Comparison of ENCODE assay signal across 10 mouse cellular contexts in the genomic region with DNA sequence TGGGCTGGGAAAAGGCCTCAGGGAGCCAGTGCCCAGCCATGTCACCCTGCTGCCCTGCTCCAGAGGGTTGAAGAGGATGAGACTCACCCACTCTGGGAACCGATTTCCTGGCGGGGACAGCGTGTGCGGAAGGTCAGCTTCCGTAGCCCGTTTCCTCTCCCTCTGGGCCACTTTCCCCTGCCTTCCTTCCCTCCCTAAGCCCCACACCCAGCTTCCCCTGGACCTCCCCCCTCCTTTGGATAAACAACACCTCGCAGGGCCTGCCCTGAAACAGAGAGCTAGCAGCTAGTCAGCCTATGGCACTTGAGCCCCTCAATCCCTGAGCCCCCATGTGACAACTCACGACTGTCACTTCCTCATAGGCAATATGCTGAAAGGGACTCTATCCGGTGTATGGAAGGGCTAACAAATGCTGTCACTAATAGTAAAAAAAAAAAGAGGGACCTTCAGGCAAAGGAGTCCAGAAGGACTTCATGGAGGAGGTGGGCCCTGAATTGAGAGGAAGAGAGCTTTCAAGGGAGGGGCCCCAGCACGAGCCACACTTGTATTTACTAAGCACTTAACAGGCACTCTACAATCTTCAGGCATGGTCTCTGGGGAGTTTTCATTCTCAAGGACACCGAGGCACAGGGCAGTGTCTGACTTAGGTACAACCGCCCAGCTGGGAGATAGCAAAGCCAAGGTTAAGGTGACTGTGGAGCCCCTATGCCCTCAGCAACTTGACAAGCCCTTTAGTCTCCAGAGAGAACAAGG. TPM values are rescaled to one million over a fixed set of nuclear protein-coding genes. Genes with fewer than 3 reads are reported as not detected.
A peak's percentile ranks its signal among the peaks of the same experiment; 100 is the strongest.
DNase-seq lines count a peak whose midpoint lies in the region; ATAC-seq and TF ChIP-seq lines count a peak whose summit lies in the region.
"Had no signal": no experiment of that assay in that cellular context is flagged by ENCODE, and none has a peak within 500 bp of the region (broad histone marks: within the 10 kb centered on the region; RNA-seq: fewer than 3 reads in every experiment).

No protein-coding gene starts in this region.

- no peak for TF ChIP-seq POLR2A in spleen, adult 2 months (IDR thresholded peaks at IDR 0.05; ENCODE audit: low read depth, low read length)

- 0 out of 2 replicates have a peak overlapping the region, but pooled peaks have one; percentile 20 for H3K9ac ChIP-seq in intestine, embryonic 14.5 days (ENCODE audit: low read length)
- H3K9ac ChIP-seq in liver, embryonic 16.5 days (ENCODE audit: low read depth, low read length): no peak overlapping the region

- 19% methylated on average over 12 of the region's 12 CpGs for WGBS in spleen, adult 2 months
- WGBS in intestine, embryonic 14.5 days: 28% methylated on average over 12 of the region's 12 CpGs
- WGBS in liver, embryonic 16.5 days (ENCODE audit: insufficient replicate concordance): 19% methylated on average over 12 of the region's 12 CpGs

- no peak for DNase-seq in spleen, adult 2 months (ENCODE audit: low read depth in 1 of 2, low spot score in 2 of 2)
- no peak for DNase-seq in spleen, postnatal 14 days (ENCODE audit: low spot score in 2 of 2)
- no peak for DNase-seq in intestine, embryonic 14.5 days (ENCODE audit: low spot score)
- DNase-seq in retina, postnatal 1 day: no peak
- no peak for DNase-seq in left cerebral cortex, postnatal 25 days (ENCODE audit: low spot score in 2 of 2)
- DNase-seq in left cerebral cortex, adult 11 months (ENCODE audit: low spot score): no peak
- DNase-seq: thymus, postnatal 25 days had no signal

- no peak overlapping the region; the same call in 1 of the 2 replicates for H3K27ac ChIP-seq in spleen, adult 2 months (ENCODE audit: insufficient read depth, low read length)
- H3K27ac ChIP-seq in intestine, embryonic 14.5 days (ENCODE audit: low read depth): peak overlapping the region; percentile 11; the same call in 1 of the 2 replicates
- H3K27ac ChIP-seq in liver, embryonic 16.5 days (ENCODE audit: low read length): peak overlapping the region; percentile 43; the same call in 1 of the 2 replicates

- peak overlapping the region; percentile 38; the same call in 1 of the 2 replicates for H3K4me3 ChIP-seq in spleen, adult 2 months (ENCODE audit: extremely low read depth, insufficient read depth, insufficient read length)
- no peak overlapping the region for H3K4me3 ChIP-seq in intestine, embryonic 14.5 days (ENCODE audit: low read depth, low read length)
- peak overlapping the region; percentile 27 for H3K4me3 ChIP-seq in liver, embryonic 16.5 days (ENCODE audit: low read depth, low read length)
- H3K4me3 ChIP-seq: myocyte had no signal

- H3K4me1 ChIP-seq in spleen, adult 2 months (ENCODE audit: control insufficient read depth, insufficient read depth, insufficient read length): peaks cover 17% of the 10 kb centered on the region; the same call in 1 of the 2 replicates
- H3K4me1 ChIP-seq in intestine, embryonic 14.5 days (replicated peaks; ENCODE audit: control insufficient read depth, insufficient read depth, low read length): peaks cover 18% of the 10 kb centered on the region
- H3K4me1 ChIP-seq in liver, embryonic 16.5 days (ENCODE audit: control insufficient read depth, low read depth, low read length): no peaks in the 10 kb centered on the region

- ATAC-seq in intestine, embryonic 14.5 days (replicated peaks; ENCODE audit: low FRiP score, low TSS enrichment, low read depth): no peak
- ATAC-seq in liver, embryonic 16.5 days (ENCODE audit: low read depth): peak; percentile 19; the same call in 1 of the 2 replicates
- no peak for ATAC-seq in megakaryocyte-erythroid progenitor cell, adult 5-6 weeks (replicated peaks; ENCODE audit: low FRiP score, low TSS enrichment, poor library complexity, severe bottlenecking)

- no peaks in the 10 kb centered on the region for H3K9me3 ChIP-seq in intestine, embryonic 14.5 days (ENCODE audit: control insufficient read depth, low read length)
- no peaks in the 10 kb centered on the region for H3K9me3 ChIP-seq in liver, embryonic 16.5 days (replicated peaks; ENCODE audit: control insufficient read depth, low read length)

- H3K4me2 ChIP-seq in intestine, embryonic 14.5 days (ENCODE audit: low read length): peak overlapping the region; percentile 13
- peak overlapping the region; percentile 33 for H3K4me2 ChIP-seq in liver, embryonic 16.5 days (ENCODE audit: low read depth, low read length)

- intact Hi-C loops in left cerebral cortex, postnatal 25 days (cut with DNase I): loop anchor here (10.0 kb wide), 1 partner anchor 340 kb away; no protein-coding TSS in a partner anchor

- H3K27me3 ChIP-seq in spleen, adult 2 months (ENCODE audit: control insufficient read depth, insufficient read depth, low read length): no peaks in the 10 kb centered on the region
- H3K27me3 ChIP-seq in intestine, embryonic 14.5 days (replicated peaks; ENCODE audit: control insufficient read depth, insufficient read depth, low read length): no peaks in the 10 kb centered on the region
- no peaks in the 10 kb centered on the region for H3K27me3 ChIP-seq in liver, embryonic 16.5 days (ENCODE audit: control insufficient read depth, insufficient read depth, low read depth, low read length)

- no peak for TF ChIP-seq CTCF in spleen, adult 2 months (IDR thresholded peaks at IDR 0.05; ENCODE audit: extremely low read depth, insufficient read depth, insufficient read length, insufficient replicate concordance)

- no peaks in the 10 kb centered on the region for H3K36me3 ChIP-seq in spleen, adult 2 months (ENCODE audit: control insufficient read depth, insufficient read depth, low read length)
- no peaks in the 10 kb centered on the region for H3K36me3 ChIP-seq in intestine, embryonic 14.5 days (ENCODE audit: control insufficient read depth, insufficient read depth, low read length)
- no peaks in the 10 kb centered on the region for H3K36me3 ChIP-seq in liver, embryonic 16.5 days (ENCODE audit: control insufficient read depth, insufficient read depth)

RNA-seq across cellular contexts. Expression of a gene that starts 34.6 kb away (rescaled TPM):
- polyA plus RNA-seq in spleen, adult 2 months (2012; rRNA removed): 24.3 and 28.1 TPM in 2 replicates
- 16.3 and 17.2 TPM in 2 replicates for polyA plus RNA-seq in intestine, embryonic 14.5 days (2014; fragmentation: Nextera tagmentation; extraction: Ambion mirVana)
- 9.3 and 12.1 TPM in 2 replicates for polyA plus RNA-seq in liver, embryonic 16.5 days (2015; fragmentation: Nextera tagmentation; extraction: Ambion mirVana)
- total RNA-seq in megakaryocyte-erythroid progenitor cell, adult 5-6 weeks (2014; fragmentation: Nextera tagmentation): 2.3 and 6.1 TPM in 2 replicates
- total RNA-seq in megakaryocyte-erythroid progenitor cell, adult 5-6 weeks (2017): 1.9 and 10.8 TPM in 2 replicates
- total RNA-seq in left cerebral cortex, postnatal 25 days (2021): 10 to 100 TPM in 1 of 2 experiments, 1 to 10 TPM in 1; 9.8 to 11.0 TPM
